Mouse (Mus musculus) CH12.LX (cell line): ENCODE measurements around the gene Olfr155.

Experiments
- CTCF ChIP-seq, 2 experiments: IDR thresholded peaks in 1 of 2; conservative IDR thresholded peaks in 1 of 2; 2 replicates each; pipeline ENCODE4 v1.5.1; 2011 to 2012; ENCODE audit warnings: low read depth in 2 of 2, low read length in 2 of 2, improper control_type of control experiment in 1 of 2, inconsistent platforms in 1 of 2, mild to moderate bottlenecking in 1 of 2, moderate library complexity in 1 of 2
- EP300 ChIP-seq: IDR thresholded peaks from 2 replicates; pipeline ENCODE4 v1.6.1; 2011; ENCODE audit warnings: low read length, improper control_type of control experiment
- ETS1 ChIP-seq: conservative IDR thresholded peaks from 2 replicates; pipeline ENCODE4 v1.6.1; 2012; ENCODE audit warnings: low read depth, mild to moderate bottlenecking, inconsistent platforms, low read length, improper control_type of control experiment, moderate library complexity
- JUND ChIP-seq: conservative IDR thresholded peaks from 2 replicates; pipeline ENCODE4 v1.6.1; 2011; ENCODE audit warnings: low read depth, low read length, improper control_type of control experiment
- KAT2A ChIP-seq: IDR thresholded peaks from 2 replicates; pipeline ENCODE4 v1.6.1; 2012; ENCODE audit warnings: low read length, improper control_type of control experiment, inconsistent platforms; ENCODE audit not compliant: insufficient replicate concordance
- MAFK ChIP-seq: IDR thresholded peaks from 2 replicates; pipeline ENCODE4 v1.6.1; 2011; ENCODE audit warnings: low read length, improper control_type of control experiment; ENCODE audit not compliant: insufficient replicate concordance
- MAZ ChIP-seq: IDR thresholded peaks from 2 replicates; pipeline ENCODE4 v1.6.1; 2012; ENCODE audit warnings: low read depth, mild to moderate bottlenecking, inconsistent platforms, low read length, improper control_type of control experiment, moderate library complexity
- PAX5 ChIP-seq: IDR thresholded peaks from 2 replicates; pipeline ENCODE4 v1.6.1; 2012; ENCODE audit warnings: low read length, inconsistent platforms, mixed read lengths
- POLR2A ChIP-seq: IDR thresholded peaks from 2 replicates; pipeline ENCODE4 v1.6.1; 2011; ENCODE audit warnings: low read depth, mild to moderate bottlenecking, improper control_type of control experiment, low read length
- SIN3A ChIP-seq: IDR thresholded peaks from 2 replicates; pipeline ENCODE4 v1.6.1; 2012; ENCODE audit warnings: low read length, improper control_type of control experiment, inconsistent platforms
- TBP ChIP-seq: conservative IDR thresholded peaks from 2 replicates; pipeline ENCODE4 v1.6.1; 2011; ENCODE audit warnings: low read depth, low read length, improper control_type of control experiment
- ZC3H11A ChIP-seq: IDR thresholded peaks from 2 replicates; pipeline ENCODE4 v1.6.1; 2012; ENCODE audit warnings: low read depth, mild to moderate bottlenecking, inconsistent platforms, low read length, improper control_type of control experiment
- ZMIZ1 ChIP-seq: IDR thresholded peaks from 2 replicates; pipeline ENCODE4 v1.6.1; 2012; ENCODE audit warnings: low read depth, mild to moderate bottlenecking, inconsistent platforms, low read length, improper control_type of control experiment
- ZNF384 ChIP-seq: IDR thresholded peaks from 2 replicates; pipeline ENCODE4 v1.6.1; 2012; ENCODE audit warnings: low read depth, low read length, improper control_type of control experiment, inconsistent platforms

GRCm38 (mm10) chr4:43878121-43878776 is 26.9 kb downstream of the Olfr155 start:
- TF ChIP-seq TBP: no peak
- no peak for TF ChIP-seq ZC3H11A
- no peak for TF ChIP-seq PAX5
- TF ChIP-seq CTCF (conservative IDR thresholded peaks at IDR 0.05 in 1 of 2, IDR thresholded peaks at IDR 0.05 in 1 of 2; ENCODE audit: low read depth in 2 of 2, low read length in 2 of 2): no peak
- no peak for TF ChIP-seq ETS1
- TF ChIP-seq ZNF384: no peak
- no peak for TF ChIP-seq KAT2A
- no peak for TF ChIP-seq MAFK
- no peak for TF ChIP-seq EP300
- TF ChIP-seq MAZ: no peak
- no peak for TF ChIP-seq POLR2A
- no peak for TF ChIP-seq ZMIZ1
- TF ChIP-seq SIN3A: no peak
- no peak for TF ChIP-seq JUND
